Mouse (Mus musculus): ENCODE measurements around the gene Ly6g5c. TPM values are rescaled to one million over a fixed set of nuclear protein-coding genes. Genes with fewer than 3 reads are reported as not detected.
A peak's percentile ranks its signal among the peaks of the same experiment; 100 is the strongest.
"Not testable (repeated sequence)": the region's sequence is repeated elsewhere in the genome, so short reads cannot be mapped to it uniquely, and the experiment has no call there.

The Ly6g5c gene
- total RNA-seq, 2 experiments from 2014 or later = not detected

GRCm38 (mm10) chr17:35105740-35106389 lies 2.2 kb upstream of the Ly6g5c start:
- peak; percentile 40 to 44 for DNase-seq
- intact Hi-C loops (cut with DNase I) = loop anchor here (1.0 kb wide), 1 partner anchor 85 kb away; no protein-coding TSS in a partner anchor

DNA sequence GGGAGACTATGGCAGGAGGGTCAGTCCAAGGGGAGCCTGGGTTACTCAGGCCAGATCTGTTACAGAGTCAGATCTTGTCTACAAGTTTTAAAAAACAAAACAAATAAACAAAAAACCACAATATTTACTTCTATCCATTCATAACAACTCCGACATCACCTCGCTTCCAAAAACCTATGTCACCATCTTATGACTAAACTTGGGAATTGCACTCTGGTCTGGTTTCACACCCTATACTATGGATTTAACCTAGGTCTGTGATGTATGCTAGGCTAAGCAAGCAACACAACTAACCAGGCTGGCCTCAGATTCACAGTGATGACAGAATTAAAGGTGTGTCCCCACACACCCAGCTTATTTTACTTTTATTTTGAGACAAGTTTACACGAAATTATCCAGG lies 1.6 kb upstream of the Ly6g5c start:
- intact Hi-C loops (cut with DNase I) = loop anchor here (1.0 kb wide), 1 partner anchor 85 kb away; no protein-coding TSS in a partner anchor
- DNase-seq = no peak

- intact Hi-C loops (cut with DNase I) = no loop called here
- DNase-seq = no peak
Observed at GRCm38 (mm10) chr17:35111774-35112173, 3.7 kb downstream of the Ly6g5c start.

- DNase-seq = no peak
- intact Hi-C loops (cut with DNase I) = no loop called here
Observed at GRCm38 (mm10) chr17:35115046-35116019, 7.3 kb downstream of the Ly6g5c start, which contains the start of gene Ly6g5b. TSS of gene Ly6g5b (minus strand) at chr17:35115428.

GRCm38 (mm10) chr17:35120745-35121142 lies 12.7 kb downstream of the Ly6g5c start:
- intact Hi-C loops (cut with DNase I) = no loop called here

DNA sequence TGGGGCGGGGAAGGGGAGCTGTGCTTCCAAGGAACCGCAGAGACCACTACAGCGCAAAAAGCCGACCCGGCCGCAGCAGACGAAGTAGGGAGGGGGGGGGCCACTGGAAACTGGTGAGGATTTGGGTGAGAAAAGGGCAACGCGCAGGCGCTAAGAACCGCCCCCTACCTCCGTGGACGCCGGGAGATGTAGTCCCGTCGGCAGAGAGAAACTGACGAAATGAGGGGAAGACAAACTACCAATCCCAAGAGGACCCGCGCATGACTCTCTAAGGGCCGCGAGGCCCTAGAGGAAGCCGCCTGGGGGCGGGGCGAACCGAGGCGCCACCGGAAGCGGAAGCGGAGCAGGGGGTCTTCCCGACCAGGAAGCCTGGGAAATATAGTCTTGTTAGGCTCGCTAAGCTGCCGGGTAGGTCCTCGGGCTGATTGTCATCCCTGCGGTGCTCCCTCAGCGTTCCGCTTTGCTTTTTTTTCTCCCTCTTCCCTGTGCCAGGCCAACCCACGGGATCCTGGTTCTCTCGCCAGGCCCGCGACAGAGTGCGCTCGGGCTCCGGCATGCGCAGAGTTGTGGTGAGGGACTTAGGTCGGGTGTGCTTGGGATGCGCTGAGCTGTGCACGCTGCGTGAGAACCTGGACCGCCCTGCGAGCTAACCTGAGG lies 13.2 kb downstream of the Ly6g5c start, which contains the start of gene Gpank1:
TSS of gene Gpank1 (plus strand) at position 313 of the 657 bp plus-strand sequence.
- DNase-seq = peak; percentile 98 to 99
- intact Hi-C loops (cut with DNase I) = no loop called here

More at GRCm38 (mm10) chr17:35120745-35121142, 12.7 kb downstream of the Ly6g5c start:
- peak; percentile 44 to 48 for DNase-seq

DNA sequence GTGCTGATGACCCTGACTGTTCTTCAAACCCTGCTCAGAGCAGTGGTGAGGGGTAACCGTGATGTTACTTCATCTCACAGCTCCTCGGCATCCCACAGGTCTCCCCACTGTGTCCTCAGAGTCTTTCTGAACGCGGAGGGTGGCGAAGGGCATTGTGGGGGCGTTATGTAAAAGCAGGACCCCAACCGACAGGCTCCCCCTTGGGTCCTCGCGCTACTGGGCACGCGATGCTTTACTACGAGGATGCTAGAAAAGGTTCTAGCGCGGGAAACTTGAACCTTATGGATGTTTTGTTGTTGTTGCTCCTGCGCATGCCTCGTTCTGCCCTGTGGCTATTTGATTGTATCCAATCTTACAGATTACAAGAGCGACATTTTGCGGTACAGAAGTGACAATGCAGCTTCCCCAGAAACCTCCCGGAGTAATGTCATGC lies 13.8 kb downstream of the Ly6g5c start, which contains the start of gene Csnk2b:
TSS of gene Csnk2b (minus strand) at position 183 of the 433 bp plus-strand sequence.
- intact Hi-C loops (cut with DNase I) = no loop called here
- DNase-seq = peak; percentile 33 to 48

GRCm38 (mm10) chr17:35123287-35123686 lies 15.2 kb downstream of the Ly6g5c start:
- intact Hi-C loops (cut with DNase I); DNase-seq: not testable (repeated sequence)

DNA sequence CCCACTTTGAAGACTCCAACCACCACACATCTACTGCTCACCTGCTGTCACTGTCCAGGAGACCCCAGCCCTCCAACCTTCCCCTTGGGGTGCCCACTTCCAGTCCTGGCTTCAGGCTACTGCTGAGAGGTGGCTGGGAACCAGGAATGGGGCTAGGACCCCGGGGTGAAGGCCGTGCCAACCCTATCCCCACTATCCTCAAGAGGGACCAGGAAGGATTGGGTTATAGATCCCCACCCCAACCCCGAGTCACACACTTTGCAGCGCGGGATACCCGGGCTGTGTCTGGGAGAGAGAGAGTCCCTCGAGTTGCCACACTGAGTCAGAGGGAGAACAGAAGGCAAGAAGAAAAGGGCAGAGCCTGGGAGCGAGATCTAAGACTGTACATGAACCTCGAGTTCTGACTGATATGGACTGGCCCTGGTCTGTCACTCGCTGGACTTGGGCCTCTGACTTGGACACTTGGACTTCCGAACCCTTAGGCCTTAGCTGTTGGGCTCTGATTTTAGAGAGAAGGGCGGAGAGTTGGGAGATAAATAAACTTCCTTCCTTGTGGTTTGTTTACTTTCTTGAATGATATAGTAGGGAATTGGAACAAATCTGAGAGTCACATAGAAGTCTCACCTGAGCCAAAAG lies 16.3 kb downstream of the Ly6g5c start:
- intact Hi-C loops (cut with DNase I); DNase-seq: not testable (repeated sequence)

GRCm38 (mm10) chr17:35125081-35125480 lies 17.0 kb downstream of the Ly6g5c start:
- DNase-seq = no peak
- intact Hi-C loops (cut with DNase I) = loop anchor here (5.0 kb wide), 2 partner anchors 37 to 107 kb away; partner anchors contain the start of genes Atp6v1g2 and Prrc2a

GRCm38 (mm10) chr17:35125578-35125977 lies 17.5 kb downstream of the Ly6g5c start:
- intact Hi-C loops (cut with DNase I) = loop anchor here (5.0 kb wide), 2 partner anchors 37 to 107 kb away; partner anchors contain the start of genes Atp6v1g2 and Prrc2a
- DNase-seq = no peak

- peak; percentile 80 to 83 for DNase-seq
- intact Hi-C loops (cut with DNase I) = loop anchor here (5.0 kb wide), 2 partner anchors 36 to 106 kb away; partner anchors contain the start of genes Atp6v1g2 and Prrc2a
Observed at GRCm38 (mm10) chr17:35126206-35126611, 18.1 kb downstream of the Ly6g5c start, which contains the start of gene D17H6S53E. TSS of gene D17H6S53E (plus strand) at chr17:35126373.

DNA sequence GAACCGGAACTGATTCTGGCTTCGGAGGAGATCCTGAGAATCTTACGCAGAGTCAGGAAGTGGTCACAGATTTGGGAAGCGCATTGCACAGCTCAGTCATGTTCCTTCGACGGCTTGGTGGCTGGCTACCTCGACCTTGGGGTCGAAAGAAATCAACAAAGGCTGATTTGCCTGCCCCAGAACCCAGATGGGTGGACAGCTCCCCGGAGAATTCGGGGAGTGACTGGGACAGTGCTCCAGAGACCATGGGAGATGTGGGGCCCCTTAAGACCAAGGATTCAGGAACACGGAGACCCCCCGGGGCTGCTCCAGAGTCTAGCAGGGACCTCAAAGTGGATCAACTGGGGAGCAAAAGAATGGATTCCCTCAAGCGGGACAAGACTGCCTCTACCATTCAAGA lies 18.9 kb downstream of the Ly6g5c start:
- DNase-seq = no peak
- intact Hi-C loops (cut with DNase I) = loop anchor here (5.0 kb wide), 2 partner anchors 35 to 105 kb away; partner anchors contain the start of genes Atp6v1g2 and Prrc2a

DNA sequence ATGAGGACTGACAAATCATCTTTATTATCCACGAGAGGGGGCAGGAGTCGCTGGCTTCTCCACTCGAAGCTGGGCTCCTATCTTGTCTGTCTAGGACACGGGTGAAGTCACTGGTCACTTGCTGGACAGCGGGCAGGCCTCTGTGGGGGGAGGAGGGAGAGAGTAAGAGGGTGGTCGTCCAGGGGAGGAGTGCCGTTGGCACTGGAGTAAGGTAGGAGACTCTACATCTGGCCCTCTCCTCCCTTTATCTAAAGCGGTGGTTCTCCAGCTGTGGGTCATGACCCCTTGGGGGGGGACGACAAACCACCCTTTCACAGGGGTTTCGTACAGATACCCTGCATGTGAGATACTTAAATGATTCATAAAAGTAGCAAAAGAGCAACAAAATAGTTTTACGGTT lies 20.9 kb downstream of the Ly6g5c start:
- intact Hi-C loops (cut with DNase I) = loop anchor here (5.0 kb wide), 2 partner anchors 33 to 103 kb away; partner anchors contain the start of genes Atp6v1g2 and Prrc2a
- DNase-seq = no peak

- DNase-seq = no peak
- intact Hi-C loops (cut with DNase I) = no loop called here
Observed at GRCm38 (mm10) chr17:35131038-35131437, 23.0 kb downstream of the Ly6g5c start.

DNA sequence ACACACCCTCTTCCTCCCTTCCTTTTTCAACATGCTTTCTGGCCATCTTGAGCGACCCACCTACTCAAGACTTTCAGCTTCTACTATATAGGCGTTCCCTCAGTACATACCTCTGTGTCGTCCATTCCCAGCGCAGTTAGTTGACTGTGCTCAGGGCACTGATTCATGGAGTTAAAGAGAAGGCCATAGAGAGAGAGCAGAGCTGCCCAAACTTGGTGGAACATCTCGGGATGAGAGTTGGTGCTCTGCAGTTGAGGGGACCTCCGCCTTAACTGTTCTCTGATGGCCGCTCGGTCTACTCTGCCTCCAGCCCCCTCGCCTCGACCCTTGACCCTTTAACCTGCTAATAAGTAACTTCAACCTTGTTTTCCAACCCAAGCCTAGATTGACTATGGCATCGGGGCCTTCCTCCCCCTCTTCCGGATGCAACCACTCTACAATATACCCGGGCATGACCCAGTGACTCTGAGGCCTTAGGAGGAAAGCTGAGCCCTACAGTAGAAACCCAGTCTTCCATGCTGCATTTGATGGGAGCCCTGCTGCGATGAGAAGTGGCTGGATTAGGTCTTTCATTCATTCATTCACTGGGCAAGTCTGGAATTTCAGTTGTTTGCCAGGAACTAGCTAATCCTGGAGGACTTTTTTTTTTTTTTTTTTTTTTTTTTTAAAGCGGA lies 23.6 kb downstream of the Ly6g5c start, which contains the start of gene Apom:
TSS of gene Apom (minus strand) at position 551 of the 674 bp plus-strand sequence.
- DNase-seq = no peak
- intact Hi-C loops (cut with DNase I) = no loop called here

DNA sequence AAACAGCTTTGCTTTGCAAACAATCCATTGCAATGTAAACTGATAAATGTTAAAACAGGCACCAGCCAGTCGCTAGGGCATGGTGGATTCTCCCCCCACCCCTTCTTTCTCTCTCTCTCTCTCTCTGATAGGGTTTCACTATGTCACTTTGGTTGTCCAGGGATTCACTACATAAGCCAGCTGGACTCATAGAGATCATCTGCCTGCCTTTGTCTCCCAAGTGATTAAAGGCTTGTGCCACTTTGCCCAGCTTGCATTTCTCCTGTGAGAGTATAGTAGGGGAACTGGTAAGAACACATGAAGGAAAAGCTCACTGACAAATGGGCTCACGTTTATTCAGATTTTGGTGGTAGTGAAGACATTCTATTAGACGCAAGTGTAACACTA lies 24.1 kb downstream of the Ly6g5c start:
- DNase-seq = no peak
- intact Hi-C loops (cut with DNase I) = no loop called here

- intact Hi-C loops (cut with DNase I) = no loop called here
- no peak for DNase-seq
Observed at GRCm38 (mm10) chr17:35133517-35133916, 25.4 kb downstream of the Ly6g5c start.

Measured in heart, postnatal 14 days (tissue).